Mouse (Mus musculus) ES-E14 (cell line): ENCODE results near the gene Mfsd5. TPM values are rescaled to one million over a fixed set of nuclear protein-coding genes. Genes with fewer than 3 reads are reported as not detected.

ENCODE experiments used
- DNase-seq: peaks from one replicate; pipeline ENCODE4 v3.0.0-alpha.2; 2013; ENCODE audit warnings: low read depth, low spot score
- H3K27ac ChIP-seq: 2 replicates; pipeline ENCODE4 v1.5.1; 2012; ENCODE audit warnings: low read depth, mild to moderate bottlenecking, low read length, moderate library complexity, mixed read lengths; ENCODE audit not compliant: poor library complexity, insufficient read depth, severe bottlenecking
- H3K36me3 ChIP-seq: 2 replicates; pipeline ENCODE4 v1.6.1; 2012; ENCODE audit warnings: mild to moderate bottlenecking, low read length, moderate library complexity, mixed read lengths; ENCODE audit not compliant: control insufficient read depth, poor library complexity, insufficient read depth, severe bottlenecking
- H3K4me1 ChIP-seq, 2 experiments: fragments of 150-350 bp in 1 of 2; sonication (generic) in 1 of 2; 2 replicates each; pipeline ENCODE4 v1.6.1; 2012; ENCODE audit warnings: low read length in 2 of 2, mild to moderate bottlenecking in 1 of 2, mixed read lengths in 1 of 2; ENCODE audit not compliant: control insufficient read depth in 2 of 2, insufficient read depth in 2 of 2, poor library complexity in 1 of 2
- H3K4me3 ChIP-seq, 2 experiments: fragments of 150-350 bp in 1 of 2; sonication (generic) in 1 of 2; 2 replicates each; pipeline ENCODE4 v1.5.1; 2012; ENCODE audit warnings: low read length in 2 of 2, low read depth in 1 of 2, mild to moderate bottlenecking in 1 of 2, mixed read lengths in 1 of 2; ENCODE audit not compliant: insufficient read depth in 1 of 2, poor library complexity in 1 of 2, severe bottlenecking in 1 of 2
- H3K9ac ChIP-seq: 2 replicates; pipeline ENCODE4 v1.6.1; 2012; ENCODE audit warnings: low read depth, mild to moderate bottlenecking, low read length, mixed read lengths; ENCODE audit not compliant: poor library complexity, insufficient read depth, severe bottlenecking
- H3K9me3 ChIP-seq: fragments of 150-350 bp; sonication (generic); 2 replicates; pipeline ENCODE4 v1.6.1; 2012; ENCODE audit warnings: low read depth, mild to moderate bottlenecking, low read length; ENCODE audit not compliant: control insufficient read depth, insufficient read depth
- CHD2 ChIP-seq: IDR thresholded peaks from 2 replicates; pipeline ENCODE4 v1.6.1; 2014; ENCODE audit warnings: mild to moderate bottlenecking, low read depth, low read length, inconsistent platforms
- HCFC1 ChIP-seq: IDR thresholded peaks from 2 replicates; pipeline ENCODE4 v1.6.1; 2012; ENCODE audit warnings: low read length, inconsistent platforms, borderline replicate concordance; ENCODE audit not compliant: insufficient read depth
- MAFK ChIP-seq: IDR thresholded peaks from 2 replicates; pipeline ENCODE4 v1.6.1; 2014; ENCODE audit warnings: mild to moderate bottlenecking, low read depth, low read length, inconsistent platforms; ENCODE audit not compliant: insufficient read depth
- ZC3H11A ChIP-seq: IDR thresholded peaks from 2 replicates; pipeline ENCODE4 v1.6.1; 2012; ENCODE audit warnings: low read depth, mild to moderate bottlenecking, inconsistent platforms, low read length, borderline replicate concordance
- ZNF384 ChIP-seq: IDR thresholded peaks from 2 replicates; pipeline ENCODE4 v1.6.1; 2012; ENCODE audit warnings: low read depth, low read length, inconsistent platforms
- in situ Hi-C, 2 experiments: fragments of 600-800 bp; cut with MboI; formaldehyde crosslinking; loops; one replicate each; pipeline ENCODE4 v1.15.1; 2025; ENCODE audit warnings: low sequenced_read_pairs in 2 of 2, inconsistent platforms in 1 of 2; ENCODE audit not compliant: unreplicated experiment in 2 of 2
- total RNA-seq: library from RNA; depleted of rRNA; stranded (reverse); fragments of 300-350 nt; gene quantifications from 2 replicates; pipeline ENCODE4 v1.2.3, GENCODE M21; 2012

The Mfsd5 gene
- total RNA-seq, 1 experiment: 89.9 TPM

- Histone ChIP-seq H3K36me3 (peaks cover 20% of the 10 kb centered on the region), H3K9me3 (no peaks in the 10 kb centered on the region), H3K4me3 (no peak overlapping the region), H3K27ac (0 out of 2 replicates have a peak overlapping the region, but pooled peaks have one; percentile 1), H3K4me1 (peaks cover 8 to 21% of the 10 kb centered on the region in 2 experiments; a peak in 3 of 4 replicates), H3K9ac (no peak overlapping the region)
- in situ Hi-C loops: no loop called here
- no peak for DNase-seq
- TF ChIP-seq CHD2 (no peak), MAFK (no peak), ZC3H11A (no peak), ZNF384 (no peak), HCFC1 (no peak)
These were observed 3.4 kb downstream of the Mfsd5 start for GRCm38 (mm10) chr15:102282463-102283292.

GRCm38 (mm10) chr15:102283648-102284047, 4.4 kb downstream of the Mfsd5 start:
- H3K4me1 ChIP-seq: peaks cover 8 to 21% of the 10 kb centered on the region in 2 experiments; a peak in 3 of 4 replicates
- no peak overlapping the region for H3K9ac ChIP-seq
- no peak overlapping the region for H3K27ac ChIP-seq
- no peak overlapping the region for H3K4me3 ChIP-seq
- no peak for DNase-seq
- TF ChIP-seq ZC3H11A: no peak
- no peak for TF ChIP-seq HCFC1
- no peak for TF ChIP-seq CHD2
- no peak for TF ChIP-seq MAFK
- TF ChIP-seq ZNF384: no peak
- in situ Hi-C loops: no loop called here
- peaks cover 20% of the 10 kb centered on the region for H3K36me3 ChIP-seq
- H3K9me3 ChIP-seq: no peaks in the 10 kb centered on the region

- Histone ChIP-seq H3K9me3 (no peaks in the 10 kb centered on the region), H3K9ac (no peak overlapping the region), H3K4me1 (peaks cover 4 to 7% of the 10 kb centered on the region in 2 experiments; a peak in 2 of 4 replicates), H3K4me3 (no peak overlapping the region), H3K36me3 (no peaks in the 10 kb centered on the region; the same call in 1 of the 2 replicates), H3K27ac (no peak overlapping the region)
- TF ChIP-seq ZNF384 (no peak), HCFC1 (no peak), CHD2 (no peak), ZC3H11A (no peak)
- DNase-seq: no peak
- in situ Hi-C loops: no loop called here
These were observed 8.1 kb downstream of the Mfsd5 start for GRCm38 (mm10) chr15:102287395-102287794.

GRCm38 (mm10) chr15:102295633-102296367, 16.5 kb downstream of the Mfsd5 start, which contains the start of gene Espl1:
Espl1 (plus strand) TSS chr15:102296266.
- peaks cover 15% of the 10 kb centered on the region for H3K36me3 ChIP-seq
- peak within 1 kb of the TSS; percentile 2; the same call in 1 of the 2 replicates for H3K27ac ChIP-seq
- TF ChIP-seq HCFC1 (peak; percentile 97), MAFK (no peak)
- peak; percentile 94 for DNase-seq
- H3K4me1 ChIP-seq: peaks cover 0 to 2% of the 10 kb centered on the region in 2 experiments; a peak in 2 of 4 replicates
- no peaks in the 10 kb centered on the region for H3K9me3 ChIP-seq
- peak within 1 kb of the TSS; percentile 77 to 96 for H3K4me3 ChIP-seq
- in situ Hi-C loops: no loop called here
- peak within 1 kb of the TSS; percentile 87 for H3K9ac ChIP-seq
